Mouse (Mus musculus) hindbrain, postnatal 0 days (tissue): ENCODE data around the gene Il9. TPM values are rescaled to one million over a fixed set of nuclear protein-coding genes. Genes with fewer than 3 reads are reported as not detected.
A peak's percentile ranks its signal among the peaks of the same experiment; 100 is the strongest.

Experiments
- ATAC-seq: fragments of 200-750 bp; cut with Nextera tagmentation; 2 replicates; pipeline ENCODE4 v1.8.0; 2017; ENCODE audit warnings: mild to moderate bottlenecking, moderate TSS enrichment, moderate library complexity
- DNase-seq: peaks from one replicate; pipeline ENCODE4 v3.0.0-alpha.2; 2015; ENCODE audit warnings: low spot score
- H3K27ac ChIP-seq: fragments of 300-500 bp; sonication (generic); 2 replicates; pipeline ENCODE4 v1.5.1; 2014; ENCODE audit warnings: mild to moderate bottlenecking
- H3K27me3 ChIP-seq: fragments of 300-500 bp; sonication (generic); 2 replicates; pipeline ENCODE4 v1.6.1; 2014; ENCODE audit warnings: low read length, mixed read lengths; ENCODE audit not compliant: insufficient read depth
- H3K36me3 ChIP-seq: fragments of 300-500 bp; sonication (generic); 2 replicates; pipeline ENCODE4 v1.6.1; 2014; ENCODE audit warnings: low read length, mixed read lengths; ENCODE audit not compliant: insufficient read depth
- H3K4me1 ChIP-seq: fragments of 300-500 bp; sonication (generic); 2 replicates; pipeline ENCODE4 v1.6.1; 2014; ENCODE audit warnings: antibody characterized with exemption, low read length, mixed read lengths; ENCODE audit not compliant: insufficient read depth
- H3K4me2 ChIP-seq: fragments of 300-500 bp; sonication (generic); 2 replicates; pipeline ENCODE4 v1.6.1; 2014; ENCODE audit warnings: low read depth, mild to moderate bottlenecking, low read length, moderate library complexity, mixed read lengths
- H3K4me3 ChIP-seq: fragments of 300-500 bp; sonication (generic); 2 replicates; pipeline ENCODE4 v1.5.1; 2014; ENCODE audit warnings: low read length
- H3K9ac ChIP-seq: fragments of 300-500 bp; sonication (generic); replicated peaks from 2 replicates; pipeline ENCODE4 v1.6.1; 2014; ENCODE audit warnings: mild to moderate bottlenecking, low read length, moderate library complexity, mixed read lengths
- H3K9me3 ChIP-seq: fragments of 300-500 bp; sonication (generic); 2 replicates; pipeline ENCODE4 v1.6.1; 2016; ENCODE audit warnings: low read length, mixed read lengths
- CTCF ChIP-seq: IDR thresholded peaks from 2 replicates; pipeline ENCODE4 v1.5.1; 2016; ENCODE audit warnings: antibody characterized with exemption, control low read depth, low read depth
- WGBS: fragments of 180-500 bp; shearing (Covaris S2); extraction: QIAGEN DNeasy Blood & Tissue Kit; methylation state at CpG from one replicate; pipeline ENCODE4 v1.1.7; 2014; 5-methylcytosine and 5-hydroxymethylcytosine counted together
- polyA plus RNA-seq: library from polyadenylated mRNA; unstranded; fragments of >200 nt; fragmentation: Nextera tagmentation; extraction: Ambion mirVana; gene quantifications from 2 replicates; pipeline ENCODE4 v1.2.1, GENCODE M21; 2015
- total RNA-seq: library from RNA; depleted of rRNA; stranded (reverse); fragments of >200 nt; gene quantifications from 2 replicates; pipeline ENCODE4 v1.2.3, GENCODE M21; 2014; rRNA removed

Il9 gene
- total and polyA plus RNA-seq, 2 experiments from 2014 or later = not detected

DNA sequence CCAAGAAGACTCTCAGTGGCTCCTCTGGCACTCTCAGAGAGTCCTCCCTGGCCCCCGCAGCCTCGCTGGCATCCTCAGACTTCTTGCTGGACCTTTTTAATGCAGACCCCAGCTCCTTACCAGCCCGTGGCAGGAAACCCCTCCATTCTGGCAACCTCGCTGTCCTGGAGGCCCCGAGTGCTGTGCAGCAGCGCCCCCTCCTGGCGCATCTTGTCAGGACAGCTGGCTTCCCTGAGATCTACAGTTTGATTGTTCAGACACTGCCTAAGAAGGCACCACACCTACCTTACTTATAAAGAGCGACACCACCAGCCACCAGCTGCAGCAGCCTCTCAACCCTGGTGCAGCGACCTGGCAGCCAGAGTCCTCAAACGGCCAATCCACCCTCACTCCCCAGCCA is 48.6 kb downstream of the Il9 start:
- peaks cover 13% of the 10 kb centered on the region for H3K27me3 ChIP-seq
- H3K4me2 ChIP-seq = no peak overlapping the region
- H3K4me1 ChIP-seq = 0 out of 2 replicates have a peak, but pooled peaks cover 5% of the 10 kb centered on the region
- H3K36me3 ChIP-seq = no peaks in the 10 kb centered on the region
- no peak overlapping the region for H3K9ac ChIP-seq
- no peak overlapping the region for H3K4me3 ChIP-seq
- ATAC-seq (peak; percentile 28; the same call in 1 of the 2 replicates), DNase-seq (peak; percentile 86)
- WGBS = 12% methylated on average over 10 of the region's 10 CpGs
- H3K9me3 ChIP-seq = no peaks in the 10 kb centered on the region
- H3K27ac ChIP-seq = no peak overlapping the region
- peak; percentile 92 for TF ChIP-seq CTCF

DNA sequence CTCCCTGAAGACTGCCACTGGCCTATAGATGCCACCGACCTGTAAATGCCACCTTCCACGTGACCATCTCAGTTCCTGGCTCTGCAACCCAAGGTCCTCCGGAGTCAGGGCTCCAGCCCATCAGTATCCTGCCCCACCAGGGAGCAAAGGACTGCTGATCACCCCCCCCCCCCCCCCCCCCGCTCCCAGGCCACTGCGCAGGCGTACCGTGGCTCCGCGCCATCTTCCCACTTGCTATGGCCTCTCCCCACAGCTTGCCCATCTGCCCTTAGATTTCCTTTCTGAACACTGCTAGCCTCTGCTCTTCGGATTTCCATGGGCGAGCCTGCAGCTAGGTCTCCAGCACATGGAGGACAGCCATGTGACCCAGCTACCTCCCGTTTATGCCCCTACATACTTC is 49.5 kb downstream of the Il9 start:
- Histone ChIP-seq H3K4me3 (no peak overlapping the region), H3K9me3 (no peaks in the 10 kb centered on the region), H3K4me2 (no peak overlapping the region), H3K36me3 (no peaks in the 10 kb centered on the region), H3K9ac (no peak overlapping the region), H3K4me1 (no peaks in the 10 kb centered on the region), H3K27me3 (peaks cover 9% of the 10 kb centered on the region; the same call in 1 of the 2 replicates), H3K27ac (peak overlapping the region; percentile 0; the same call in 1 of the 2 replicates)
- 77% methylated on average over 11 of the region's 12 CpGs for WGBS
- no peak for ATAC-seq
- DNase-seq = no peak
- TF ChIP-seq CTCF = no peak

Other genes starting within 250 kb of the Il9 start
- gene Neurog1, start 230.1 kb downstream of the Il9 start, total RNA-seq = 0.14 and 0.42 TPM in 2 replicates
- 0.10 and 0.30 TPM in 2 replicates for gene Neurog1, start 230.1 kb downstream of the Il9 start, polyA plus RNA-seq
- 17.5 and 20.2 TPM in 2 replicates for gene Cxcl14, start 185.7 kb downstream of the Il9 start, total RNA-seq
- 19.2 and 19.9 TPM in 2 replicates for gene Cxcl14, start 185.7 kb downstream of the Il9 start, polyA plus RNA-seq
- gene Gm3045, start 55.7 kb downstream of the Il9 start, total RNA-seq = not detected in 2 replicates
- not detected in 2 replicates for gene Gm3045, start 55.7 kb downstream of the Il9 start, polyA plus RNA-seq
- gene Slc25a48, start 43.9 kb downstream of the Il9 start, total RNA-seq = 0.07 TPM in 1 of 2 replicates, not detected in the other
- gene Slc25a48, start 43.9 kb downstream of the Il9 start, polyA plus RNA-seq = 0.05 TPM in 1 of 2 replicates, not detected in the other
- gene Fbxl21, start 40.2 kb upstream of the Il9 start, total RNA-seq = 6.1 and 11.3 TPM in 2 replicates
- 5.5 and 5.6 TPM in 2 replicates for gene Fbxl21, start 40.2 kb upstream of the Il9 start, polyA plus RNA-seq
- gene Lect2, start 66.3 kb upstream of the Il9 start, total RNA-seq = not detected in 2 replicates
- gene Lect2, start 66.3 kb upstream of the Il9 start, polyA plus RNA-seq = 0.23 TPM in 1 of 2 replicates, not detected in the other
- gene Tgfbi, start 127.3 kb upstream of the Il9 start, total RNA-seq = 4.9 and 8.6 TPM in 2 replicates
- gene Tgfbi, start 127.3 kb upstream of the Il9 start, polyA plus RNA-seq = 6.2 and 7.1 TPM in 2 replicates
- 39.5 and 40.5 TPM in 2 replicates for gene Smad5, start 220.8 kb upstream of the Il9 start, total RNA-seq
- 14.2 and 17.7 TPM in 2 replicates for gene Smad5, start 220.8 kb upstream of the Il9 start, polyA plus RNA-seq